Mouse (Mus musculus): ENCODE measurements at regions not wholly inside any gene's neighbourhood (a gene's known extent, or its start where the extent isn't known, plus 50 kb on each side); places are given as distances from the start of the nearest gene placed in this dataset.

GRCm38 (mm10) chr3:19426130-19426556, 202.3 kb downstream of the 1700064H15Rik start:
- TF ChIP-seq CTCF (IDR thresholded peaks at IDR 0.05; ENCODE audit: borderline replicate concordance, insufficient read depth, low read depth, low read length) (no peak), POLR2A (IDR thresholded peaks at IDR 0.05; ENCODE audit: borderline replicate concordance, insufficient read depth, low read length) (no peak)
